Mouse (Mus musculus): ENCODE results near the gene Sox2.

- TF ChIP-seq POLR2A (IDR thresholded peaks at IDR 0.05; ENCODE audit: control insufficient read depth, low read depth, low read length), result no peak
- TF ChIP-seq CTCF (IDR thresholded peaks at IDR 0.05; ENCODE audit: control insufficient read depth, insufficient read depth, insufficient replicate concordance, low read depth, low read length), result no peak
Observed at GRCm38 (mm10) chr3:34661341-34662007, 11.3 kb downstream of the Sox2 start.
